Mouse (Mus musculus) activated CD4-positive, CD25-positive, alpha-beta regulatory T cell, adult 4 months (primary cell): ENCODE data around the gene Cers2. TPM values are rescaled to one million over a fixed set of nuclear protein-coding genes. Genes with fewer than 3 reads are reported as not detected.
"Not testable (repeated sequence)": the region's sequence is repeated elsewhere in the genome, so short reads cannot be mapped to it uniquely, and the experiment has no call there.

ENCODE experiments used
- ATAC-seq: one replicate; pipeline ENCODE4 v1.8.0; 2017
- polyA plus RNA-seq, 2 experiments: library from polyadenylated mRNA; unstranded; fragments of 100-300 nt; shearing (Covaris generic); gene quantifications; one replicate each; pipeline ENCODE4 v1.2.1; 2017

Gene Cers2
- polyA plus RNA-seq, 2 experiments from 2014 or later: 139 to 172 TPM

GRCm38 (mm10) chr3:95319110-95319509 lies 4.5 kb downstream of the Cers2 start:
- ATAC-seq: no peak

DNA sequence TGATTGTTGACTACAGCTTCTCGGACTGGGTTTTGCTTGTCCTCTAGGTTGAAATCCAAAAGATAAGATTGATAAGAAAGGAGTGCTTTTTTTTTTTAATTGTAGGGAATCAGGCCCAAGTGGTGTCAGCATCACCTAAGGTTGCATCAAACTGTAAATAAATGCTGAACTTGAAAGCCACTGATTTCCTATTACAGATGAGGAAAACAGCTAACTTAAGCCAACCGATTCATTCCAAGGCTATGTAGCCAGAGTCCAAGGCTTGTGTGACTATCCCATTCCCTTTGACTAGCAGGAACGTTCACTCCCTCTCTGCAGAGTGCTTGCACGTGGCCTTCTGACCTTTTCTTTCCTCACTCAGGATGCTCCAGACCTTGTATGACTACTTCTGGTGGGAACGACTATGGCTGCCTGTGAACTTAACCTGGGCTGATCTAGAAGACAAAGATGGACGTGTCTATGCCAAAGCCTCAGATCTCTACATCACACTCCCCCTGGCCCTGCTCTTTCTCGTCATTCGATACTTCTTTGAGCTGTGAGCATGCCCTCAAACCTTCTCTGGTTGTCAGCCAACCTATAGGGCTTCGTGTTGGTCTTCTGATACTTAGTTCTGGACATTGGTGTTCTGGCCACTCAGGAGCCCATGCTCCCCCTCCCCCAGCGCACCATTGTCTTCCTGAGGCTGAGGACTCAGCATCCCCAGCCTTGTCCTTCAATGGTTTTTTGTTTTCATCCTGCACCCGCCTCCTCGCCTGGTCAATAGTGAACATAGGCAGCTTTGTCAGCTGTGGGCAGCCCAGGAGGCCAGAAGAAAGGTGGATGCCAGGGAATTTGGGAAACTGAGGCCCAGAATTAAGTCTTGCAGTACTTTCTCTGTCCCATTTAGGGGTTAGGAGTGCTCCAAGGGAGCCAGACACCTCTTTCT lies 5.4 kb downstream of the Cers2 start:
- no peak for ATAC-seq

DNA sequence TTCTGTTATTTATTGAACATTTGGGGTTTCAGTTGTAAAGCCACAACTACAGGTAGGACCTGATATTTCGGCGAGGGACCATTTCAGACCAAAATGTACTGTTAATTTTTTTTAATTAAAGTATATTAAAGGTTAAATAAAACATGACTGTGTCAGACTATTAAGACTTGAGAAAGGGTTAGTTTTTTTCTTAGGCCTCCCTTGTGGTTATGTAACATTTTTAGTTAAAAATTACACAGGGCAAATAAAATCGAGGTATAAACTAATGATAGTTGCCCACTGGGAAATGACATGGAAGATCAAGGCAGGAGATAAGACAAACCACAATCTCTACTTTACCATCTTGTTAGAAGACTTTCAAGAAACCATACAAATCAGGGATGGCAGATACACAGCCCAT lies 8.8 kb downstream of the Cers2 start:
- ATAC-seq: no peak

GRCm38 (mm10) chr3:95324454-95325144 lies 10.0 kb downstream of the Cers2 start:
- no peak for ATAC-seq

GRCm38 (mm10) chr3:95328803-95329404 lies 14.3 kb downstream of the Cers2 start:
- no peak for ATAC-seq

- ATAC-seq: no peak
These were observed 16.9 kb downstream of the Cers2 start for GRCm38 (mm10) chr3:95331528-95331927.

- no peak for ATAC-seq
These were observed 22.8 kb downstream of the Cers2 start for GRCm38 (mm10) chr3:95337345-95337744.

- ATAC-seq: no peak
These were observed 23.7 kb downstream of the Cers2 start for GRCm38 (mm10) chr3:95338251-95338650.

DNA sequence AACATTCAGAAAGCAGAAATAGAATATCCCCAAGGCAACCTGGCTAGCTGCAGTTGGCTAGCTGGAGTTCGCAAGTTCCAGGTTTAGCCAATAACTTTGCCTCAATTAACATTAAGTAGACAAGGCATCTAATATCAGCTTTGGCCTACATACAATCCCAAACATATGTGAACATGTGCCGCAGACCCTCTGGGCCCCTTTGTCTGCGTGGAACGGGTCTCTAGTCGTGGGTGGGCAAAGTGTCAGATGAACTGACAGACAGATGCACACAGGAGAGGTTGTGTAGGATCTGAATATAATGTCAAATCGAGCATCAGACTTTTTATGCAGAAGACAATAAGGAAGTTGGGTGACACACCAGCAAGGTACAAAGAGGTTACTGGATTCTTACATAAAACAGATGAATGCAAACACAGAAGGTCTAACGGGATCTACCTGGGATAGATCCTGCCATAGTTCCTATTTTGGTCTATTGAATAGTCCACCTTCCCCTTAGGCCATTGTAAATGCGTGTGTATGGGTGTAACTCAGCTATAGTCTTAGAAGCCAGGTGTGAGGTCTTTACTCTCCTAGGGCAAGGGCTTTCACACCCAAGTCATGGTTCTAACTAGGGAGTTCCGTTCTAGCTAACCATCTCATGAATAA lies 28.9 kb downstream of the Cers2 start:
- ATAC-seq: not testable (repeated sequence)

- ATAC-seq: no peak
These were observed 31.9 kb downstream of the Cers2 start for GRCm38 (mm10) chr3:95346454-95346853.

DNA sequence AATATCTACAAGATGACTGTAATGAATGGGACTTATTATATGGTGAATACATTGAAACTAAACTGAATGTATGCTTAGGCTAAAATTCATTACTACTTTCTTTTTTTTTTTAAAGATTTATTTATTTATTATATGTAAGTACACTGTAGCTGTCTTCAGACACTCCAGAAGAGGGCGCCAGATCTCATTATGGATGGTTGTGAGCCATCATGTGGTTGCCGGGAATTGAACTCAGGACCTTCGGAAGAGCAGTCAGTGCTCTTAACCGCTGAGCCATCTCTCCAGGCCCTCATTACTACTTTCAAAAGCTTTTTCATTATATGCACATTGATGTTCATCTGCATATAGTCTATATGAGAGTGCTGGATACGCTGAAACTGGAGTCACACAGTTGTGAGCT lies 33.8 kb downstream of the Cers2 start:
- not testable (repeated sequence) for ATAC-seq

- peak; percentile 57 for ATAC-seq
These were observed 34.9 kb downstream of the Cers2 start for GRCm38 (mm10) chr3:95349491-95349890.

DNA sequence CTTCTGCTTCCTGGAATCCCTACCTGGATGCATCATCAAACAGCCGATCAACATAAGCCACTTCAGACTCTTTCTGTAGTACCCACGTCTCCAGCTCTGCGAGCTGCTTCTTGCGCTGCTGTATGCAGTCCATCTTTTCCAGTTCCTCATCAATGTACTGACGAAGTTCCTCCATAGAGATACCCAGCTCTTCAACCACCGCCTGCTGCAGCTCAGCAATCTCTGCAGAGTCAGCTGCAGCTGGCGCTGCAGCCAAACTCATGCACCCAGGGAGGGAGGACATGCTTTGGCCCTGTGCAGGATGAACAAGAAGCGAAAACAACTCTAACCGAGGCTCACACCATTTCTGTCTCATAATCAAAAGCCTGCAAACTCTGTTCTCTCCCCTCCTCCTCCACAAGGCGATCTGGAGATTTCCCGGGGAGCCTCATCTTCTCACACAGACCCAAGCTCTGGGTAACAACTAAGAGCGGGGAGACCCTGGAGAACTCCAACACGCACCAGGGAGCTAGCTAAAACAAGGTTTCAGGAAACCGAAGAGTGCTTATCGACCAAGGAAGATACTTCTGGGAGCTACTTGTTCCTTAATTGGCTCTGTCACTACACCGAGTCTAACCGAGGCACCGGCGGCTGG lies 41.4 kb downstream of the Cers2 start:
- not testable (repeated sequence) for ATAC-seq

DNA sequence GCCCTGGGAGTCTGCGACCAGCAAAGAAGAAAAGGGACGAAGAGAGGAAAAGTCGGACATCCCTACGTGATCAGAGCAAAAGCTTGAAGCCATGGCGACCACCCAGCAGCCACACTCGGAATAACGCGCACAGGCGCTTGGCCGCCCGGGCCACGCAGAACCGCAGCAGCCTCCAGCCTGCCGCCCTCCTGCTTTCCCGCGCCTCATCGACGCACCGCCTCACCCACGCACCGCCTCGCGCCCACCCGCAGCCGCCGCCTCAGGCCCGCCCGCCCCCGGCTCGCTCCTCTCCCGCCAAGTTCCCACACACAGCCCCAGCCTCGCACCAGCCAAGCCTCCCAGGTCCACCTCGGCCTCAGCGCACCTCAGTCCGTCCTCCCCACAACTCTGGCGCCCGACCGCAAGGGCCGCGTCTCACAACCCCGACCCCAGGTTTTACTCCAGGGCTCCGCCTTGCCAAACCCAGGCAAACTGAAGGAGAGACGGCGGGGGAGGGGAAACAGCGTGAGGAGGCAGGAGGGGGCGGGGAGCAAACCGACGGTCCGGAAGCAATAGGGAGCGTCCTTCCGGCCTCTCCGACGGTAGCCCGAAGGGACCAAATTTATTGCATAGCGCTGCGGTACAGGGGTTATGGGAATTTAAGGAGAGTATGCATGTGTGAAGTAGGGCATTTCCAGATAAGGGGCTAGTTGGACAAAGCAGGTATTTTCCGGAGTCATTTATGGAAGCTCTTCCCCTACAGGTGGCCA lies 42.3 kb downstream of the Cers2 start, which contains the start of gene Setdb1:
Gene Setdb1, minus strand, starts transcription at position 502 of the 749 bp plus-strand sequence.
- peak; percentile 87 for ATAC-seq

GRCm38 (mm10) chr3:95357746-95358145 lies 43.2 kb downstream of the Cers2 start:
- no peak for ATAC-seq

DNA sequence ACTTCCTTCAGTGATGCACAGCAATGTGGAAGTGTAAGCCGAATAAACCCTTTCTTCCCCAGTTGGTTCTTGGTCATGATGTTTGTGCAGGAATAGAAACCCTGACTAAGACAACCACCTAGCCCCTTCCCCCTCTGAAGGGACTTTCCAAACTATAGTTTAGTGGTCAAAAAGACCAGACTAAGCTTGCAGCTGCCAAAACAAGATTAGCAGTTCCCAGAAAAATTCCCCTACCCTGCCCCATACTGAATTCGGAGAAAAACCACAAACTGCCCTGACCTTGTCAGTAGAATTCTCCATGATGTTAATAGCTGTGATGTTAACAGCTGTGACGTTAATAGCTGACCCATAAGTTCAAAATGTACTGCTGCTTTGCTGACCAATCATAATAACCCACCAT lies 45.7 kb downstream of the Cers2 start:
- not testable (repeated sequence) for ATAC-seq

GRCm38 (mm10) chr3:95370101-95370500 lies 55.5 kb downstream of the Cers2 start:
- ATAC-seq: no peak
